Mouse (Mus musculus) limb, embryonic 11.5 days (tissue): ENCODE results near the gene Mthfd1l. TPM values are rescaled to one million over a fixed set of nuclear protein-coding genes. Genes with fewer than 3 reads are reported as not detected.
"Not testable (repeated sequence)": the region's sequence is repeated elsewhere in the genome, so short reads cannot be mapped to it uniquely, and the experiment has no call there.

Source experiments
- ATAC-seq: fragments of 200-750 bp; cut with Nextera tagmentation; 2 replicates; pipeline ENCODE4 v1.8.0; 2017; ENCODE audit warnings: low read depth; ENCODE audit not compliant: insufficient number of reproducible peaks, low FRiP score, low TSS enrichment
- DNase-seq: peaks from one replicate; pipeline ENCODE4 v3.0.0-alpha.2; 2015; ENCODE audit warnings: low spot score
- H3K27ac ChIP-seq: fragments of 300-500 bp; sonication (generic); replicated peaks from 2 replicates; pipeline ENCODE4 v1.5.1; 2014; ENCODE audit warnings: low read depth, mild to moderate bottlenecking, low read length
- H3K27me3 ChIP-seq: fragments of 300-500 bp; sonication (generic); 2 replicates; pipeline ENCODE4 v1.6.1; 2014; ENCODE audit warnings: mild to moderate bottlenecking, low read length, mixed read lengths; ENCODE audit not compliant: control insufficient read depth, insufficient read depth
- H3K36me3 ChIP-seq: fragments of 300-500 bp; sonication (generic); 2 replicates; pipeline ENCODE4 v1.6.1; 2014; ENCODE audit warnings: mild to moderate bottlenecking, low read length, moderate library complexity, mixed read lengths; ENCODE audit not compliant: control insufficient read depth, insufficient read depth
- H3K4me1 ChIP-seq: fragments of 300-500 bp; sonication (generic); 2 replicates; pipeline ENCODE4 v1.6.1; 2014; ENCODE audit warnings: low read length, mixed read lengths; ENCODE audit not compliant: control insufficient read depth, insufficient read depth
- H3K4me2 ChIP-seq: fragments of 300-500 bp; sonication (generic); 2 replicates; pipeline ENCODE4 v1.6.1; 2014; ENCODE audit warnings: low read depth, mild to moderate bottlenecking, moderate library complexity; ENCODE audit not compliant: severe bottlenecking
- H3K4me3 ChIP-seq: fragments of 300-500 bp; sonication (generic); 2 replicates; pipeline ENCODE4 v1.5.1; 2014; ENCODE audit warnings: low read depth, low read length
- H3K9ac ChIP-seq: fragments of 300-500 bp; sonication (generic); 2 replicates; pipeline ENCODE4 v1.6.1; 2014; ENCODE audit warnings: mild to moderate bottlenecking, low read length
- H3K9me3 ChIP-seq: fragments of 300-500 bp; sonication (generic); 2 replicates; pipeline ENCODE4 v1.6.1; 2016; ENCODE audit warnings: low read length; ENCODE audit not compliant: control insufficient read depth
- whole genome bisulfite sequencing: fragments of 180-500 bp; shearing (Covaris S2); extraction: QIAGEN DNeasy Blood & Tissue Kit; methylation state at CpG from one replicate; pipeline ENCODE4 v1.1.7; 2014; 5-methylcytosine and 5-hydroxymethylcytosine counted together
- polyA plus RNA-seq: library from polyadenylated mRNA; unstranded; fragments of >200 nt; fragmentation: Nextera tagmentation; extraction: Ambion mirVana; gene quantifications from 2 replicates; pipeline ENCODE4 v1.2.1, GENCODE M21; 2014

Gene Mthfd1l
- polyA plus RNA-seq, 1 experiment from 2014 or later: 16.0 TPM

DNA sequence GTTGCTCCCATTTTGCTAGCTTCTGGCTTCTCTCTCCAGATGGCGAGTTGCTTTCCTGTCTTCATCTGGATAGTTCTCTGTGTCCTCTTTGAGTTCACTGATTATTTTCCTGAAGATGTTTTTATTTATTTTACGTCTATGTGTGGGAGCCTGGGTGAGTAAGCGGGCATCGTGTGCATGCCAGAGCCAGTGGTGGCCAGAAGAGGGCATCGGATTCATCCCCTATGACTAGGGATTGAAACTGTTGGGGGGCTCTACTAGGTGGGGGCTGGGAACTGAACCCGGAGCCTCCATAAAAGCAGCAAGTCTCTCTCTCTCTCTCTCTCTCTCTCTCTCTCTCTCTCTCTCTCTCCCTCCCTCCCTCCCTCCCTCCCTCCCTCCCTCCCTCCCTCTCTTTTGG, 227.0 kb downstream of the Mthfd1l start:
- 73% methylated on average over 6 of the region's 6 CpGs for WGBS
- no peak for DNase-seq
- Histone ChIP-seq H3K36me3 (no peaks in the 10 kb centered on the region), H3K27ac (no peak overlapping the region), H3K4me2 (no peak overlapping the region), H3K4me3 (no peak overlapping the region), H3K27me3 (no peaks in the 10 kb centered on the region), H3K9me3 (no peaks in the 10 kb centered on the region), H3K4me1 (no peaks in the 10 kb centered on the region), H3K9ac (no peak overlapping the region)
- no peak for ATAC-seq

DNA sequence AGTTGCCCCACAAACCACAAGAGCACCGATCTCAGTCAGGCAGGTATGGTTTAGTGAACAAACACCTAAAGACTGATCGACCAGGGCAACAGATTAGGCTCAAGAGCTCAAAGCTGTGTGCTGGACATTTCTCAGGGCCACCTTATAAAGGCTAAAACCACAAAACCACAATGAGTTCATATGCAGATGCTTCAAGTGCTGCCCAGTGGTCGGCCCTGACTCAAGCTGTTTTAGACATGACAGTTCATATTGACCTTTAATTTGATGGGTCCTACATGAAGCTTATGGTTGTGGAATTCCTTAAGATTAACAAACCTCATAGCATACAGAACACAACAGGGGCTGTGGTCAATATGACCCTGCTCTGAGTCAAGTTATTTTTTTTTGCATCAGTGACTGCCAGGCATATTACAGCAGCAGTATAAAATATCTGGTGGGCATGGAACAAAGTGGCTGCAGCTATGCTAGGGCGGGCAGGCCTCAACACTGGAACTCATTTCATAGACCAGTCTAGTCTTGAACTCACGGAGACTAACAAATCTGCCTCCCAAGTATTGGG, 227.7 kb downstream of the Mthfd1l start:
- Histone ChIP-seq H3K27ac (no peak overlapping the region), H3K4me1 (no peaks in the 10 kb centered on the region), H3K27me3 (no peaks in the 10 kb centered on the region), H3K9ac (no peak overlapping the region), H3K9me3 (no peaks in the 10 kb centered on the region), H3K4me2 (no peak overlapping the region), H3K4me3 (no peak overlapping the region), H3K36me3 (no peaks in the 10 kb centered on the region)
- no peak for DNase-seq
- ATAC-seq: no peak
- WGBS: 89% methylated on average over 5 of the region's 5 CpGs

DNA sequence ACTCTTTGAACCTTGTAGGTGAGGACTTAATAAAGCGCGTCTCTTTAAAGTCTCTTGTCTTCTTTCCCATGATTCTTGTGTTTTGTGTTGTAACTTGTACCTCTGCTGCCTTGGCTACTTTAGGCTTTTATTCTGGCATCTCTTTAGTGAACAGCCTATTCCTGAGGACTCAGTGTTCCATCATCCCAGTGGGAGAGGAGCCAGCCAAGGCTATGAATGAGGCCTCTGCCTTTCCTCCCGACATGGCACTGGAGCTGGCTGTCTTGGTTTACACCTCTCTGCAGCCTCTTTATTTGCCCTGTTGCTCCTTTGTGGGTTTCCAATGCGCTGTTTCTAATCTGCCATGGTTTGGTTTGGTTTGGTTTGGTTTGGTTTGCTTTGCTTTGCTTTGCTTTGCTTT, 228.2 kb downstream of the Mthfd1l start:
- Histone ChIP-seq H3K4me1 (no peaks in the 10 kb centered on the region), H3K27ac (no peak overlapping the region), H3K36me3 (no peaks in the 10 kb centered on the region), H3K9ac (no peak overlapping the region), H3K9me3 (no peaks in the 10 kb centered on the region), H3K4me2 (no peak overlapping the region), H3K4me3 (no peak overlapping the region), H3K27me3 (no peaks in the 10 kb centered on the region)
- DNase-seq (no peak), ATAC-seq (no peak)
- WGBS: 88% methylated on average over 4 of the region's 4 CpGs

DNA sequence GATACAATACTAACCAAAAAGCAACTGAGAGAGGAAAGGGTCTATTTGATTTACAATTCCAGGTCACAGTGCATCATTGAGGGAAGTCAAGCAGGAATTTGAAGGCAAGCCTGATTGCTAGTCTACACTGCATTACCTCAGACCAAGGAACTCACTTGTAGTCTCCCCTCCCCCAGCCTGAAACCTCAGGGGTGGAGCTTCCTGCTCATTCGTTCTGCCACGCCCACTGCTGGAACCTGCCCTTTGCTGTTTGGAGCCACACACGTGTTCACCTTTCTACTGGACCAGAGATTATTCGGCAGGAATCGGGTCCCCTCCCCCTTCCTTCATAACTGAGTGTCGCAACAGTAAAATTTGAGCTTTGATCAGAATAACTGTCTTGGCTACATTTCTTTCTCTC, 230.7 kb downstream of the Mthfd1l start:
- 62% methylated on average over 6 of the region's 6 CpGs for WGBS
- ATAC-seq: not testable (repeated sequence)

DNA sequence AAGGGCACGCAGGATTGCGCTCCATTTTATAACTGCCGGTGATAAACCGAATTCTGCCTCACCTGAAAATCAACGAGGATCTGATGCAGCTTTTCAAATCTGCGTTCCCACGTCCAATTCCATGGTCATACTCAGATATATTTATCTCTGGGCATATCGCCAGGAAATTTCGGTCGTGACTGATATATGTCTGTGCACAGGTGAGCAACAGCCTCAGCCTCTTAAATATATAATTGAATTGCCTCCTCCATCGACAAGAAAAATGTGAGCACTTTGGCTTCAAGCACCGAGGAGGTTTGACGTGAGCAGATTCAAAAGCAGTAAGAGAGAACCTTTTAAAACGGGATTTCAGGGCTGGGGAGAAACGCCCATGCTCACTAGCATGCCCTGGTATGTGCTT, 236.1 kb downstream of the Mthfd1l start:
- no peak for DNase-seq
- no peaks in the 10 kb centered on the region for H3K27me3 ChIP-seq
- no peak overlapping the region for H3K4me3 ChIP-seq
- H3K4me2 ChIP-seq: no peak overlapping the region
- no peaks in the 10 kb centered on the region; the same call in 1 of the 2 replicates for H3K4me1 ChIP-seq
- ATAC-seq: no peak
- no peak overlapping the region for H3K9ac ChIP-seq
- no peak overlapping the region for H3K27ac ChIP-seq
- 88% methylated on average over 15 of the region's 15 CpGs for WGBS
- H3K36me3 ChIP-seq: no peaks in the 10 kb centered on the region
- no peaks in the 10 kb centered on the region for H3K9me3 ChIP-seq

More for the DNA sequence above, 230.7 kb downstream of the Mthfd1l start:
- DNase-seq, H3K4me1 ChIP-seq, H3K36me3 ChIP-seq, H3K4me2 ChIP-seq, H3K27ac ChIP-seq, H3K4me3 ChIP-seq, H3K9ac ChIP-seq, H3K27me3 ChIP-seq, H3K9me3 ChIP-seq: not testable (repeated sequence)

DNA sequence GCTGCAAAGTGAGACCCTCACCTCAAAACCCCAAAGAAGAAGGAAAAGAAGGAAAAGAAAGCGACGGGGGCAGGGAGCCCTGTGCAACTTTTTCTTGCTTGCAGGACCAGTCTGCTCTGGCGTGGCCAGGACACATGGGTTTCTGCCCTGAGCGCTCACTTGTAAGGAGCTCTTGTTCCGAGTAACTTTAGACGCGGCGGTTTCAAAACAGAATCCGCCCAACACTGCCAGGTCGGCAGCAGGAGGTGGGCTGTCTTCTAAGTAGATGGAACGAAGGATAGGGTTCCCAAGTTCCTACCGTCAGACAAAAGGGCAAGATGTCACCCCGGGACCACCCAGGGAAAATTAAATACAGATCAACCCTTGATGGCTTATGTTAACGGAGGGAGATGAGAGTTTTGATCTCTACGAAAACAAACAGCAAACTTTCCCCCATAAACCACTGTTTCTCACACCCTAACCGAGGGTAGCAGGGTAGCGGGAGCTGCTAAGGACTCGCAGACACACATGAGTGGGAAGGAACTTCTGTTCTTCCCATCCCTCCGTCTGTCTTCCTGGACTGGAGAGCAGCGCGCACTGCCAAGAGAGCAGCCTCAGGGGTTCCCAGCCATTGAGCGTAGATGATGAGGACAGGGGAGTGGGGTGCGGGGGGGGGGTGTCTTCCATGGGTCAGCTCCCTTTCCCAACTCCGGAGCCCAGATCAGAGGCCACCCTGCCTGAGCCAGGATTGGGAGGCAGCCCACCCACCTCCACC, 237.6 kb downstream of the Mthfd1l start:
- 31% methylated on average over 24 of the region's 24 CpGs for WGBS
- ATAC-seq (0 out of 2 replicates have a peak, but pooled peaks have one; percentile 35), DNase-seq (peak; percentile 61)

DNA sequence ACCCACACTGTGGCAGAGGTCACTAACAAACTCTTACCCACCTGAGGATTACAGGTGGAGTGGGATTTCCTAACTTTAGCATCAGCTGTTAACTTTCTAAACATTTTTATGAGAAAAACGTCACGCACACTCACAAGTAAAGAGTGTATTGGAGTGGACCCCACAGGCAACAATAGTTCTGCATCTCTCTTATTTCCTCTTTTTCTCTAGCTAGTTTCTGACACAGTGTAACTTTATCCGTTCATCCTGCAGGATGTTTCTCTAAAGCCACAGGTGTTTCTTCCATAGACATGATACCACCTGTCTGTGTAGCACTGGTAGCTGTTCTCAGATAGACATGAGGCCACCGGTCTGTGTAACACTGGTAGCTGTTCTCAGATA, 238.1 kb downstream of the Mthfd1l start:
- Histone ChIP-seq H3K9ac (no peak overlapping the region), H3K27ac (no peak overlapping the region), H3K27me3 (no peaks in the 10 kb centered on the region), H3K36me3 (no peaks in the 10 kb centered on the region), H3K4me2 (peak overlapping the region; percentile 34; the same call in 1 of the 2 replicates), H3K4me3 (no peak overlapping the region), H3K4me1 (no peaks in the 10 kb centered on the region; the same call in 1 of the 2 replicates), H3K9me3 (no peaks in the 10 kb centered on the region)
- ATAC-seq (0 out of 2 replicates have a peak, but pooled peaks have one; percentile 13), DNase-seq (no peak)
- WGBS: 79% methylated on average over 4 of the region's 4 CpGs

More for the DNA sequence above, 237.6 kb downstream of the Mthfd1l start:
- Histone ChIP-seq H3K36me3 (no peaks in the 10 kb centered on the region), H3K9ac (no peak overlapping the region), H3K9me3 (no peaks in the 10 kb centered on the region), H3K4me1 (no peaks in the 10 kb centered on the region; the same call in 1 of the 2 replicates), H3K27me3 (no peaks in the 10 kb centered on the region), H3K27ac (no peak overlapping the region), H3K4me3 (no peak overlapping the region; the same call in 1 of the 2 replicates), H3K4me2 (peak overlapping the region; percentile 34; the same call in 1 of the 2 replicates)
